Mouse (Mus musculus) neural tube, embryonic 14.5 days (tissue): ENCODE data around the gene Bmp4. TPM values are rescaled to one million over a fixed set of nuclear protein-coding genes. Genes with fewer than 3 reads are reported as not detected.
A peak's percentile ranks its signal among the peaks of the same experiment; 100 is the strongest.

ENCODE experiments used
- ATAC-seq: fragments of 200-750 bp; cut with Nextera tagmentation; 2 replicates; pipeline ENCODE4 v1.8.0; 2017; ENCODE audit warnings: low read depth, mild to moderate bottlenecking, moderate TSS enrichment, moderate library complexity
- H3K27ac ChIP-seq: fragments of 300-500 bp; sonication (generic); 2 replicates; pipeline ENCODE4 v1.5.1; 2014; ENCODE audit warnings: low read depth, mild to moderate bottlenecking, control low read depth, low read length, moderate library complexity, mixed read lengths
- H3K27me3 ChIP-seq: fragments of 300-500 bp; sonication (generic); 2 replicates; pipeline ENCODE4 v1.6.1; 2014; ENCODE audit warnings: low read length; ENCODE audit not compliant: control insufficient read depth, insufficient read depth
- H3K36me3 ChIP-seq: fragments of 300-500 bp; sonication (generic); 2 replicates; pipeline ENCODE4 v1.6.1; 2014; ENCODE audit warnings: low read length, mixed read lengths; ENCODE audit not compliant: control insufficient read depth, insufficient read depth
- H3K4me1 ChIP-seq: fragments of 300-500 bp; sonication (generic); 2 replicates; pipeline ENCODE4 v1.6.1; 2014; ENCODE audit warnings: low read length; ENCODE audit not compliant: control insufficient read depth, insufficient read depth
- H3K4me2 ChIP-seq: fragments of 300-500 bp; sonication (generic); 2 replicates; pipeline ENCODE4 v1.6.1; 2014; ENCODE audit warnings: mild to moderate bottlenecking, low read depth, low read length, control low read depth
- H3K4me3 ChIP-seq: fragments of 300-500 bp; sonication (generic); 2 replicates; pipeline ENCODE4 v1.5.1; 2014; ENCODE audit warnings: low read depth, low read length, control low read depth, mixed read lengths
- H3K9ac ChIP-seq: fragments of 300-500 bp; sonication (generic); replicated peaks from 2 replicates; pipeline ENCODE4 v1.6.1; 2014; ENCODE audit warnings: low read depth, mild to moderate bottlenecking, control low read depth, low read length, mixed read lengths
- H3K9me3 ChIP-seq: fragments of 300-500 bp; sonication (generic); 2 replicates; pipeline ENCODE4 v1.6.1; 2016; ENCODE audit warnings: low read length; ENCODE audit not compliant: control insufficient read depth
- WGBS: fragments of 180-500 bp; shearing (Covaris S2); extraction: QIAGEN DNeasy Blood & Tissue Kit; methylation state at CpG from one replicate; pipeline ENCODE4 v1.1.7; 2014; 5-methylcytosine and 5-hydroxymethylcytosine counted together
- polyA plus RNA-seq: library from polyadenylated mRNA; unstranded; fragments of >200 nt; fragmentation: Nextera tagmentation; extraction: Ambion mirVana; gene quantifications from 2 replicates; pipeline ENCODE4 v1.2.1, GENCODE M21; 2014

Gene Bmp4
- polyA plus RNA-seq, 1 experiment from 2014 or later, result 2.2 TPM

GRCm38 (mm10) chr14:46410557-46411120 lies 20.2 kb upstream of the Bmp4 start:
- H3K4me3 ChIP-seq, result no peak overlapping the region
- H3K4me1 ChIP-seq, result no peaks in the 10 kb centered on the region
- no peaks in the 10 kb centered on the region for H3K27me3 ChIP-seq
- no peak for ATAC-seq
- no peaks in the 10 kb centered on the region for H3K9me3 ChIP-seq
- 58% methylated on average over 4 of the region's 4 CpGs for WGBS
- H3K9ac ChIP-seq, result no peak overlapping the region
- H3K27ac ChIP-seq, result no peak overlapping the region
- H3K4me2 ChIP-seq, result no peak overlapping the region
- H3K36me3 ChIP-seq, result no peaks in the 10 kb centered on the region

DNA sequence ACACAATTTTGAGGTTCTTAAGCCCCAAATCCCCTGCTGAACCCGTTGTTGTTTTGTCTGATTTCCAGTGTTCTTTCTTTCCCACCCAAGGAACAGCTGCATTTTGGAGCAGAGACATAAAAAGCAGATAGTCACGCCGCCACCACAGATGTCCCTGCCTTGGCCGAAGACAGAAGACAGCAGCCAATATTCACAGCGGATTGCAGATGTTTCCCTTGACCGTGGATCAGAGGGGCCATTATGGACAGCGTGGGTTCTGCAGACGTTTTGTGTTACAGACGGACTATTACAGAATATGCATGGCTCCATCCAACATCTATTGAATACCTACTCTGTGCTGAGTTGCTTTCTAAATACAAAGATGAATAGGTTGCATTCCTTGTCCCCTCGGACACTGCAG lies 18.5 kb upstream of the Bmp4 start:
- Histone ChIP-seq H3K9ac (no peak overlapping the region), H3K4me3 (no peak overlapping the region), H3K36me3 (no peaks in the 10 kb centered on the region), H3K27me3 (no peaks in the 10 kb centered on the region), H3K4me2 (no peak overlapping the region), H3K27ac (no peak overlapping the region), H3K4me1 (no peaks in the 10 kb centered on the region), H3K9me3 (no peaks in the 10 kb centered on the region)
- WGBS, result 70% methylated on average over 10 of the region's 10 CpGs
- ATAC-seq, result no peak

GRCm38 (mm10) chr14:46408319-46408718 lies 17.9 kb upstream of the Bmp4 start:
- ATAC-seq, result no peak
- no peak overlapping the region for H3K4me3 ChIP-seq
- no peaks in the 10 kb centered on the region for H3K27me3 ChIP-seq
- no peaks in the 10 kb centered on the region for H3K9me3 ChIP-seq
- no peak overlapping the region for H3K27ac ChIP-seq
- H3K4me1 ChIP-seq, result no peaks in the 10 kb centered on the region
- WGBS, result 85% methylated on average over 3 of the region's 3 CpGs
- no peak overlapping the region for H3K4me2 ChIP-seq
- H3K9ac ChIP-seq, result no peak overlapping the region
- H3K36me3 ChIP-seq, result no peaks in the 10 kb centered on the region

DNA sequence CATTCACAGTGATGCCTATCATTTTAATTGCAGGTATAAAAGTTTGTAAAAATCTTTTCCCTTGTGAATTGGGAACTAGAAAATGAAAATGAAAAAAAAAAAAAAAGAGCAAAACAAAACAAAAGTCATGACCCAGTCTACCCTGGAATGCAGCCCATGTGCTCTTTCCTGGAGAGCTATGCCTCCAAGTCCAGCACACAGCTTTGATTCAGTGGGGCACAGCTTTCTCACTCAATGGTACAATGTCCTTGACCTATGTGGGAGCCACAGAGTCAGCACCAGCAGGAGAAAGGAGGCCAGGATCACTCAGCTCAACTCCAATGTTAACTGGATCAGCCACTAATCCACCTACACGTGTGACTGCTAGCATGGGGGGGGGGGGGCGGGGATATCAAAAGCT lies 9.5 kb upstream of the Bmp4 start:
- H3K9me3 ChIP-seq, result no peaks in the 10 kb centered on the region
- no peak overlapping the region for H3K9ac ChIP-seq
- ATAC-seq, result no peak
- H3K4me1 ChIP-seq, result 0 out of 2 replicates have a peak, but pooled peaks cover 5% of the 10 kb centered on the region
- H3K4me3 ChIP-seq, result no peak overlapping the region
- no peak overlapping the region for H3K27ac ChIP-seq
- H3K36me3 ChIP-seq, result no peaks in the 10 kb centered on the region
- 69% methylated on average over 2 of the region's 2 CpGs for WGBS
- H3K27me3 ChIP-seq, result peaks cover 13% of the 10 kb centered on the region
- H3K4me2 ChIP-seq, result no peak overlapping the region

DNA sequence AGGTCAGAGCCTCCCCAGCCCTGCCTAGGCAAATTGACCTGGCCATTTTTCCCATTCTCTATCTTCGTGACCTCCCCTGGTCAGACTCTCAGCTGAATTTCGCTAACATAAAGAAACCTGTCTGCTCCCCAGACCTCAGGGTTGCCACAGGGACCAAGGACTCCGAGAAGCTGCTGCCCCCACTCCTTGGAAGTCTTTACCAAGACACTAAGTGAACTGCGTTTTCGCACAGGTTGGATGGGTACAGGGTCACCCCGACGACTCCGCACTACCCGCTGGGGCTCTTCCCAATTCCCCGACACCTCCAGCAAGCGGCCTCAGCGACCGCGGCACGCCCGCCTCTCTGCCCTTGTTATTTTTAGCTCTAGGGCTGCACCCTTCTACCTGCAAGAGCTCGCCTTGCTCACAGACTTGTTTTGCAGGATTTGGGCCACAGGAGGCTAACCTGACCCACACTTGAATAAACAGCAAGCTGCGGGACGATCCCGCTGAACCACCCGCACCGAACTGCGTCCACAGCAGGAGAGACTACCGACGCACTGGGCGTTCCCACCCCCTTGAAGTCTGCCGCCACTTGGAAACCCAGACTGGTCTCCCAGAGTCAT lies 7.7 kb upstream of the Bmp4 start:
- WGBS, result 3% methylated on average over 27 of the region's 27 CpGs
- ATAC-seq, result no peak
- H3K27ac ChIP-seq, result no peak overlapping the region
- H3K27me3 ChIP-seq, result peaks cover 13% of the 10 kb centered on the region
- H3K4me3 ChIP-seq, result peak overlapping the region; percentile 11
- H3K4me1 ChIP-seq, result 0 out of 2 replicates have a peak, but pooled peaks cover 5% of the 10 kb centered on the region
- no peak overlapping the region for H3K9ac ChIP-seq
- peak overlapping the region; percentile 36 for H3K4me2 ChIP-seq
- H3K9me3 ChIP-seq, result no peaks in the 10 kb centered on the region
- H3K36me3 ChIP-seq, result no peaks in the 10 kb centered on the region

DNA sequence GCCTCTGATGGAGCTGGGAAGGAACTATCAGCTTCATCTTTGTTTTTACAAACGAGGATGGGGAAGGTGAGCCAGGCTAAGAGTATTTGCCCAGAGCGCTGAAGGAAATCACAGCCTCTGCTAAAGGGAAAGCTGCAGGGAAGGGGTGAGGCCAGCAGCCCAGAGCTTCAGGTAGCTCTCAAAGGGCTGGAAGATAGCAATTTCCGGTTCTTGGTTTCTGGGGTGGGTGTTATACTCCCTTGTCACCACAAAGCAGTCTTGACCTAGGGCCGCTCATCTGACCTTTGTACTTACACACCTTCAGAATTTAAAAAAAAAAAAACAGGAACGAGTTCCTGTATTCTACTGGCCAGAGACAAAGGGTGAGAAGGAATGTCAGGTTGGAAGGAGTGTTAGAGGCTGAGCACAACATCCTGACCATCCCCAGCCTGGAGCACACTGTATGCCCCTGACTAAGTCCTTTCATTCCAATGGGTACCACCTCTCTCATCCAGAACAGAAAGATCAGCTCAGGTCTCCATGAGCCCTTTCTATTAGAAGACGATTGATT lies 1.2 kb upstream of the Bmp4 start:
- 54% methylated on average over 6 of the region's 6 CpGs for WGBS
- Histone ChIP-seq H3K9ac (no peak overlapping the region), H3K4me2 (no peak overlapping the region), H3K4me3 (no peak overlapping the region), H3K36me3 (no peaks in the 10 kb centered on the region), H3K9me3 (no peaks in the 10 kb centered on the region), H3K4me1 (peaks cover 18% of the 10 kb centered on the region; the same call in 1 of the 2 replicates), H3K27me3 (peaks cover 19% of the 10 kb centered on the region), H3K27ac (no peak overlapping the region)
- ATAC-seq, result no peak

DNA sequence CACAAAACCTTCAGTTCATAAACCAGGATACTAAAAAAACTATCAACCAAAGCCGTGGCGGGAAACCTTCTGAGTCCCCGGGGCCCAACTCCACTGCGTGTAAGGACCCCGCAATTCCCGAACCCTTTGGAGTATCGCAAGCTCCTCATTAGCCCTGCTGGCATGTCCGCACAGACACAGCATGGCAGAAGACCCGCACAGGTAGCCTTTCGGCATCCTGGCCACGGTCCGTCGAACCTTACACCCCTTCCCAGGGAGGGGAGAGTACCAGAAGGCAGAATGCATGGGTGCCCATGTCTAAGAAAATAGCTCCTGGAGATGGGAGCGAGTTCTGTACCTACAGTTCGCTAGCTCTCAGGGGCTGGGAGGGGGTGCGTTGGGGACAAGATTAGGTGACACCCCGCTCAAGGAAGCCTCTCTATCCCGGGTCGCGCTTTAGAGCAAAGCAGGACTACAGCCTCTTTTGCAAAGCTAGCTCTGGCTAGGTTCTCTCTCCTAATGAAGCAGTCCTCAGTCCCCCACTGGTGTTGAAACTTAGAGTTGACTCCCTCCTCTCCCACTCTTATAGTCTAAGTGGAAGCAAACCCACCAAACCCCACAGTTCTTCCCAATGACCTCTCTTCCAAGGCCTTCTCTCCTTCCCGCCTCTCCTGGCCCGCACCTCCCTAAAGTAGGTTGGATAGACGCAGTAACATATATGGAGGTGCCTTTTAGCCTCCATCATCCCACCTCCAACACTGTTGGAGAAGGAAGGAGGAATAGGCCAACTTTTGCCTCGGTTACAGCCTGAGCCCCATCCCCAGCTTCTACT lies 826 bp downstream of the Bmp4 start:
- H3K27me3 ChIP-seq, result peaks cover 34% of the 10 kb centered on the region
- no peak for ATAC-seq
- no peak overlapping the region for H3K27ac ChIP-seq
- H3K36me3 ChIP-seq, result no peaks in the 10 kb centered on the region
- H3K9me3 ChIP-seq, result no peaks in the 10 kb centered on the region
- no peak overlapping the region for H3K9ac ChIP-seq
- 6% methylated on average over 24 of the region's 24 CpGs for WGBS
- H3K4me2 ChIP-seq, result peak overlapping the region; percentile 28
- H3K4me3 ChIP-seq, result peak overlapping the region; percentile 14
- H3K4me1 ChIP-seq, result peaks cover 18% of the 10 kb centered on the region; the same call in 1 of the 2 replicates

- peaks cover 39% of the 10 kb centered on the region for H3K27me3 ChIP-seq
- peaks cover 18% of the 10 kb centered on the region; the same call in 1 of the 2 replicates for H3K4me1 ChIP-seq
- H3K9me3 ChIP-seq, result no peaks in the 10 kb centered on the region
These were observed 1.8 kb downstream of the Bmp4 start for GRCm38 (mm10) chr14:46388636-46389035.

More at GRCm38 (mm10) chr14:46388636-46389035, 1.8 kb downstream of the Bmp4 start:
- peak overlapping the region; percentile 54 for H3K4me3 ChIP-seq
- peak overlapping the region; percentile 89 for H3K4me2 ChIP-seq
- no peak for ATAC-seq
- H3K27ac ChIP-seq, result no peak overlapping the region
- H3K9ac ChIP-seq, result no peak overlapping the region
- no peaks in the 10 kb centered on the region for H3K36me3 ChIP-seq
- WGBS, result under 1% methylated on average over 26 of the region's 27 CpGs
